Mouse (Mus musculus) left cerebral cortex, adult 6 months (tissue): ENCODE data around the gene H2afj. TPM values are rescaled to one million over a fixed set of nuclear protein-coding genes. Genes with fewer than 3 reads are reported as not detected.

Experiments
- long read RNA-seq, 2 experiments: library from polyadenylated mRNA; unstranded; transcript quantifications; one replicate each; pipeline ENCODE4 v2.0.0; 2019 to 2020
- polyA plus RNA-seq: library from polyadenylated mRNA; unstranded; fragments of <200 nt; fragmentation: Nextera tagmentation; gene quantifications from 2 replicates; pipeline ENCODE4 v1.2.3, GENCODE M21; 2021

The H2afj gene
- 193 and 211 TPM in 2 replicates for polyA plus RNA-seq
- long read RNA-seq, experiment 1, transcript H2afj-201 (1 exons, 1,831 nt) = major isoform, 133 of 134 reads
- long read RNA-seq, experiment 1, partial matches to known transcripts = 0 of 134 reads
- long read RNA-seq, experiment 1, other reads (novel, unspliced or antisense) = 0 of 134 reads
- long read RNA-seq, experiment 2, transcript H2afj-201 (1 exons, 1,831 nt) = major isoform, 234 of 238 reads
- long read RNA-seq, experiment 2, partial matches to known transcripts = 0 of 238 reads
- long read RNA-seq, experiment 2, other reads (novel, unspliced or antisense) = 1 of 238 reads

GRCm38 (mm10) chr6:136808014-136808417 lies at the start of gene H2afj:
H2afj (plus strand) TSS chr6:136808244.

DNA sequence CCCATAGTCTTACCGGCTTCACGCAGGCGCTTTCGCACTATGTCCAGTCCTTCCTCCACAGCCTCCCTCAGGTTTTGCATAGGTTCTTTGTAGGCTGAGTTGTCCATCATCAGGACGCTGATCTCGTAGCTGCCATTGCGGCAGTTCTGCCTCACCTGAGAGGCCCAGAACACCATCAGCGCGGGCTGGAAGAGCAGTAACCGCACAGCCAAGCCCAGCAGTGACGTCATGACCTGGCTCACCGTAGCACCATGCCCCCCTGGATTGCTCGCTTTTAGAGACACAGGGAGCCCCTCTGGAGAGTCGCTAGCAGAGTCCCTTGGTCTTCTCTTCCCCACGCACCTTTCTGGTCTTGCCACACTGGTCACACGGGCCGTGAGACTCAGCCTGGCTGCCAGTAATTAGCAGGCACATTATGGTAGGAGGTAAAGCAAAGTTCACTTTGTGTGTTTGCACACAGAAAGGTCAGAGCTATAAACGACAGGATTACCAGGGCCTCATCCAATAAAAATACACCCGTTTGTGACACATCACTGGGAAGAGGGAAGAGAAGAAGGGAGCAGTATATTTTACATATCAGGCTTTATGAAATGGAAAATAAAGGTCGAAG lies 26.6 kb upstream of the H2afj start, which contains the start of gene Gucy2c:
Gene Gucy2c (minus strand): TSS at position 389 of the 610 bp plus-strand sequence.

DNA sequence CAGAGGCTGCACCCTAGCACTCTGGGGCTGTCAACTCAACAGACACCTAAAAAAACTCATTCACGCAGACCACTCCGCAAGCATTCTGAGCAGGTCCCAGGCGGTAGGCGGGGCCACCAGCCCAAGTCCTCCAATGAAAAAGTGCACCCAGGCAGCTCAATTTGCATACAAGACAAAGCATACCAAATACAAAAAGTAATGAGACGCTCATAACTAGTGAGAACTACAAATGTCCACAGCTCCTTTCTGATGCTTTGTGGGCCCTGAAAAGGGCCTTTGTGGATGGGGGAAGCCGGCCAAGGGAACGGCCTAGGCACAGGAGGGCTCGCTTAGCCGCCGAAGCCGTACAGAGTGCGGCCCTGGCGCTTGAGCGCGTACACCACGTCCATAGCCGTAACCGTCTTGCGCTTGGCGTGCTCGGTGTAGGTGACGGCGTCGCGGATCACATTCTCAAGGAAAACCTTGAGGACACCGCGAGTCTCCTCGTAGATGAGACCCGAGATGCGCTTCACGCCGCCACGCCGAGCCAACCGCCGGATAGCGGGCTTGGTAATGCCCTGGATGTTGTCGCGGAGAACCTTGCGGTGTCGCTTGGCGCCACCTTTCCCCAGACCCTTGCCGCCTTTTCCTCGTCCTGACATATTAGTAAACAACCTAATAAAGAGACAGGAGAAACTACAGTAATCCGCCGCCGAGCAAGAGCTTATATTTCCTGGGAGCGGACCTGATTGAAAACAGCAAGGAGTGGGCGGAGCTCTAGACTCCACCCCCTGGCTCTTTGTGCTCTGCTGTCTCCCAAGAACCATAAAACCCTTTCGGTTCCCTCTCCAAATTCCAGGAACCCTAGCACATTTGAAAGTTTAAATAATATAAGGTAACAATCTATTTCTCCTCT lies 4.1 kb upstream of the H2afj start, which contains the start of gene Hist4h4:
Gene Hist4h4 (minus strand): TSS at position 677 of the 895 bp plus-strand sequence.

GRCm38 (mm10) chr6:136827516-136827880 lies 19.5 kb downstream of the H2afj start, which contains the start of gene BC049715:
BC049715 (plus strand) TSS chr6:136827626.

DNA sequence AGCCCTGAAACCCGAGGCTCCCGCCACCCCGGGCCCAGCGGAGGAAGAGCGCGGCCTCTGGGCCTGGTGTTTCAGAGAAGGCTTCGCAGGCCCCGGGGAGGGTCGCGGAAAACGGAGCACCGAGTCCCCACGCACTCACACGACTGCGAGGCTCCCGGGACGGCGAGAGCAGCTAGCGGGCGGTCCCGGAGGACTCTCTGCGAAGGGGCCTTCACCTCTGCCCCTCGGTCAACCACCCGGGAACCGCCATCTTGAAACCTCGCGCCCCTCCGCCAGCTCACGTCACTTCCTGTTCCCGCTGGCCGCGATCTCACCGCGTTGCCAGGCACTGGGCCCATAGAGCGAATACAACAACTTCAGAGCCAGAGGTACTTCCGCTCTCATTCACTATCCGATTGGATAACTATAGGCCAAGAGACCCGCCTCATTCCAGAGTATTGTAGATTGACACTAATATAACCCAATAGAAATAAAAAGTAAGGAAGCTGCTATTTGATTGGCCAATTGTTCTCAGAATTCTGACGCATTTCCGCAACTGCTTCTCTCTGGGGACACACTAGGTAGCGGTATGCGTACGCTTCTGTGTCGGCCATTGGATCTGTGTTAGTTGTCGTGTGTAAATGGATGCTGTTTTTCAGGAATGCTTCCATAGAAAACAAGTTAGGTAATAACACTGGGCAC lies 20.0 kb downstream of the H2afj start, which contains the start of gene Wbp11:
Gene Wbp11 (minus strand): TSS at position 353 of the 681 bp plus-strand sequence.

GRCm38 (mm10) chr6:136835352-136835751 lies 27.3 kb downstream of the H2afj start, which contains the start of gene Smco3:
Smco3 (minus strand) TSS chr6:136835452.

GRCm38 (mm10) chr6:136857186-136857872 lies 49.3 kb downstream of the H2afj start, which contains the start of gene Art4:
Art4 (minus strand) TSS chr6:136857733.

Other genes starting within 250 kb of the H2afj start
- 0.09 and 0.26 TPM in 2 replicates for gene Plbd1, start 146.3 kb upstream of the H2afj start, polyA plus RNA-seq
- gene Gucy2c, start 26.5 kb upstream of the H2afj start, polyA plus RNA-seq = 0.09 TPM in 1 of 2 replicates, not detected in the other
- 0.13 TPM in 1 of 2 replicates, not detected in the other for gene Hist4h4, start 3.8 kb upstream of the H2afj start, polyA plus RNA-seq
- gene BC049715, start 19.4 kb downstream of the H2afj start, polyA plus RNA-seq = 0.88 and 2.0 TPM in 2 replicates
- 37.3 and 53.1 TPM in 2 replicates for gene Wbp11, start 20.0 kb downstream of the H2afj start, polyA plus RNA-seq
- gene Smco3, start 27.2 kb downstream of the H2afj start, polyA plus RNA-seq = 5.1 and 7.1 TPM in 2 replicates
- not detected in 2 replicates for gene Art4, start 49.5 kb downstream of the H2afj start, polyA plus RNA-seq
- gene Mgp, start 67.6 kb downstream of the H2afj start, polyA plus RNA-seq = 78.4 and 118 TPM in 2 replicates
- 0.14 TPM in 1 of 2 replicates, not detected in the other for gene Erp27, start 113.9 kb downstream of the H2afj start, polyA plus RNA-seq
- gene Pde6h, start 115.6 kb downstream of the H2afj start, polyA plus RNA-seq = 0.61 TPM in 1 of 2 replicates, not detected in the other
- 17.2 and 18.4 TPM in 2 replicates for gene Arhgdib, start 133.7 kb downstream of the H2afj start, polyA plus RNA-seq